Mouse (Mus musculus): ENCODE measurements around the gene Chrnb2. TPM values are rescaled to one million over a fixed set of nuclear protein-coding genes. Genes with fewer than 3 reads are reported as not detected.

Chrnb2 gene
- total RNA-seq, 2 experiments from 2014 or later: 0.08 to 0.10 TPM

DNA sequence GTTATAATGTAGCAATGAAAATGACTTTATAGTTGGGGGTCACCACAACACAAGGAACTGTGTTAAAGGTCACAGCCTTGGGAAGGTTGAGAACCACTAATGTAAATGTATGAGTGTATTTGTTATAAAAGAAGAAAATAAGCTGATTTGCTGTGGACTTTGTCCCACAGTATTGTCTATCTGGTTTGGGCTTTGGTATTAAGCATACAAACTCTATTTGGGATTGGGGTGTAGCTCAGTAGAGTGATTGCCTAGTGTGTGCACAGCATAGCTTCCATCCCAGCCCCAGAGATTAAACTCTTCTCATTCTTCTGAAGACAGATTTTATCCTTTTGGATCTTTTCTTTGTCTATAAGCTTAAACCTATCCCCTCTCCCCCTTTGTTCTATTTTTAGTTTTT is 42.4 kb downstream of the Chrnb2 start:
- intact Hi-C loops (cut with DNase I): no loop called here
- no peak for DNase-seq

DNA sequence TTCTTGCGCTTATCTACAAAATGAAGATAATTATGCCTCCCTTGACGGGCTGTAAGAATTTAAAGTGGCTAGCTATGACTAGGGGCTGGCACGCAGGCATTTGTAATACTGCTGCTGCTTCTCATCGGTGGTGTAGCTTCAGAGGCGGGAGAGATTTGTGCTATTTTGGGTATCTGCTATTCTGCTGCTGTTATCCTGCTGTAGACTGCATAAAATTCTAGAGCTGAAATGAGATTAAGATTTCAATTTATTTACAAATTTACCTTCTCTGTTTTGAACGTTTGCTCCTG is 48.5 kb downstream of the Chrnb2 start:
- intact Hi-C loops (cut with DNase I): no loop called here
- DNase-seq: no peak

DNA sequence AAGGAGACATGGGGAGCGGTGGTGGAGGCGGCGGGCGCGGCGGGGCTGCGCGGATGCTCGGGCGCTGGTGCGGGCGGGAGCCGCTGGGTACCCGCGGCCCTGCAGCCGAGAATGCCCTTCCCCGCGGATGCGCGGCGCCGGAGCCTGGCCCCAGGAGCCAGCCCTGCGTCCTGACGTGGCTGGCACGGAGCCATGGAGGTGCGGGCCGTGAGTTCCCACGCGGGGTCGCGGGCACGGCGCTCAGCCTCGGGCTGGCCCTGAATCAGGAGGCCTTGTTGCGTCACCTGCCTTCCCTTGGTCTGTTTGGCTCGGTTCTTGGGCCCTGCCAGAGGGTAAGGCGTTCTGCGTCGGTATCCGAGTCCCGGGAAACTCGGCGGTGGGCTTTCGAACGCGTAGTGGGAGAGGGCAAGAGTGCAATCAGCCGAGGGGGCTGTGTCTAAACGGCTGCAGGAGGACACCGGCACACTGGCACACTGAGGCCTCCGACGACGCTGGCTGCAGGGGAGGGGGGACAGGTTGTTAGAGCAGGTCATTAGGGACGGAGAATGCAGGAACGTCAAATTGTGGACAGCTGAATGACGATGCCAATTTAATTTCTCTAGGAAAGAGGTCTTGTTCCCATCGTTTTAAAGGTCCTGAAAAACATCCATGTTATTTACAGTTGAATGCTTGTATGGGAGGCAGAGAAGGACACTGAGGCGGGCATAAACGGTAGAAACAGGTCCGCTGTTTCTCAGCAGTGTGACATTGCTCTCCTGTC is 49.0 kb downstream of the Chrnb2 start:
- intact Hi-C loops (cut with DNase I): no loop called here
- DNase-seq: peak; percentile 9 to 47

DNA sequence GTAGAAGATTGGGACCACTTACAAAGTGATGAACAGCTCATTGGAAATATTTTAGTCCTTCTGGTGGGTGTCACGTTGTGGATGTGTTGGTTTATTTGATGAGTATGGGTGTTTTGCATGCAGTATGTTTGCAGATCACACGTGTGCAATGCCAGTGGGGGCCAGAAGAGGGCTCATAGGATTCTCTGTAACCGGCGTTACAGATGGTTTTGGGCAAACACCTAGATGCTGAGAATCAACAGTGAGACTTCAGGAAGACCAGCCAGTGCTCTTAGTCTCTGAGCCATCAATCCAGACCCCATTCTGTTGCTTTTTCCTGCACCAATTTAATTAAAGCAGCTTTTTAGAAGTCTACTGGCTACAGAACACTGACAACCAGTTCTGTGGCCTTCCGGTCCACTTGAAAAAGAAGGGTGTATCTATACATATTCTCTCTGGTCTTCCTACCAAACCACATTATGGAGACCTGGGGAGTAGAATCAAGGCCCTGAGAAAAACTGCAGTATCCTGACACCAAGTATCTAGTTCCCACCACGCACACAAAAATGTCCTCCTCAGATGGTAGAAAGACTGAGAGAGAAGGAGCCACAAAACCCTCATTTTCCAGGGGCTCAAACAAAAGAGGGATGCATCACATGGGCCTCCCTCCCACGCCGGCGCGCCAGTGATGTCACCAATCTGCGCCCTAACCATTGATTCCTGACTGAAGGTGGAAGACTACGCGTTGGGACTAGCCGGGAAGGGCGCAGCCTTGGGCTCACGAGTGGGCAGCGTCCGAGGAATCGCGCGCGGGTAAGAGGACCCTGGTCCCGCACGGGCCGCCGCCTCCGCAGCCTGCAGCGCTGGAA is 49.8 kb downstream of the Chrnb2 start, which contains the start of gene Adar:
TSS of gene Adar (plus strand) at position 664 of the 848 bp plus-strand sequence.
- DNase-seq: peak; percentile 23 to 26
- intact Hi-C loops (cut with DNase I): loop anchor here (5.0 kb wide), 1 partner anchor 58 kb away; the partner anchor contains the start of gene Ube2q1

DNA sequence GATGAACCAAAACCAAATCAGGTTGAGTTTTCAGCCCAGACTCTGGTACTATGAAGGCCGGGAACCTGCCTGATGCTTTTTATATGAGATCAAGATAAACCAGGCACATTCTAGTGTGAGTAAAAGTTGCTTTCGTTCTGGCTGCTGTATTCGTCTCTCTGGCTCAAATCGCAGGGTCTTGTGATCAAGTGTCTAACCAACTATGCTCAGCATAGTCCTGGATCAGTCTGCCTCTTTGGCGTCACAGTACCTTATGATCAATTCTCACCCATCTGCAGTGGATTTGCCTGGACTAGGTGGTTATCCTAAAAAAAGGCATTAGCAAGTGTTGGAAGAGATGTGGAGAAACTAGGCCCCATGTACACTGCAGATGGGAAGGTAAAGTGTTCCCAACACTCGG is 60.4 kb downstream of the Chrnb2 start:
- no peak for DNase-seq
- intact Hi-C loops (cut with DNase I): no loop called here

DNA sequence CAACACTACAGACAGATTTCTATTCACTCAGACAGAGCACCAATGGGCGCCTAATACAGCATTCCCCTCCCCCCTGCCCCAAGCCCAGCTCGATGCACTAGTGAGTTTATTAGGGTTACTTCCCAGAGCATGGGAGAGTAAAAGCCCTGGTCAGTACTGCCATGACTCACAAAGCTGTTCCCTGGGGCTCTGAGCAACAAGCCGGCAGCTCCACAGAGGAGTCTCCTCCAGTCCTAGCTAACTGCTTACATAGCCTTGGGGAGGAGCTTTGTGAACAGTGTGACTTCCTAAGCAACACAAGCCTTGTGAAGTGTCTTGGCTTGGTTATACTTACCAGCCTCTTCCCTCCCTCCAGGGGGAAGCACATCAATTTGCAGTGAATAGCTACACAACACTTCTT is 60.8 kb downstream of the Chrnb2 start:
- no peak for DNase-seq
- intact Hi-C loops (cut with DNase I): no loop called here

DNA sequence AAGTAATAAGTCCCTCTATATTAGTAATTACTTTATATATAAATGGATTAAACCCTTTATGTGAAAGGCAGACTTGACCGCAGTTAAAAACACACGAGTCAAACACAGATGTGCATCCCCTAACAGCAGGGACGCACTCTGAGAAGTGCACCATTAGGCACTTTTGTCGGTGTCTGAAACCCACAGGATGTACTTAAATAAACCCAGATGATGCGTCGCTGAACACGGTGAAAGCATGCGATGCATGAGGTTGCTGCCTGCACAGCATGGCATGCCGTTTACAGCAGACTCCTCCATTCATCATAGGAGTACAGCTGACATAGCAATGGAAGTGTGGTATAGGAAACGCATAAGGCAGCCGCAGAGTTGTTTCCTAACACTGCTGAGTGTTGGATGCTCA is 64.0 kb downstream of the Chrnb2 start:
- DNase-seq: no peak
- intact Hi-C loops (cut with DNase I): no loop called here

DNA sequence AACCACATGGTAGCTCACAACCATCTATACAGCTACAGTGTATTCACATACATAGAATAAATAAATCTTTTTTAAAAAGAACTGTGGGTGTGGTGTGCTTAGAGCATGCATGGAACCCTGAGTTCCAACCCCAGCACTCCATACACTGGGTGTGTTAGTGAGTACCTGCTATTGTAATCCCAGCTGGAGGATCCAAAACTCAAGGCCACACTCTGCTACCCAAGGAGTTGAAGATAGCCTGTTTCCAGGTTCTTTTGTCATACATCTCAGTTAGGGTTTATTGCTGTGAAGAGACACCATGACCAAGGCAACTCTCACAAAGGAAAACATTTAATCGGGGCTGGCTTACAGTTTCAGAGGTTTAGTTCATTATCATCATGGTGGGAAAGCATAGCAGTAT is 65.5 kb downstream of the Chrnb2 start:
- no peak for DNase-seq
- intact Hi-C loops (cut with DNase I): loop anchor here (10.0 kb wide), 1 partner anchor 334 kb away; the partner anchor contains the start of genes Dcst1 and Dcst2

Other genes starting within 250 kb of the Chrnb2 start
- gene Kcnn3, start 244.5 kb downstream of the Chrnb2 start, total RNA-seq (2021): 1 to 10 TPM; 1.6 to 2.0 TPM
- gene Adar, start 49.6 kb downstream of the Chrnb2 start, total RNA-seq (2021): 1 to 10 TPM; 3.2 to 3.3 TPM
- 10 to 100 TPM; 12.5 to 13.7 TPM for gene Ube2q1, start 9.0 kb upstream of the Chrnb2 start, total RNA-seq (2021)
- 1 to 10 TPM; 3.7 to 4.6 TPM for gene She, start 66.7 kb upstream of the Chrnb2 start, total RNA-seq (2021)
- gene Il6ra, start 148.6 kb upstream of the Chrnb2 start, total RNA-seq (2021): 1 to 10 TPM; 4.4 to 4.8 TPM
- gene Atp8b2, start 198.9 kb upstream of the Chrnb2 start, total RNA-seq (2021): 10 to 100 TPM; 12.5 to 15.3 TPM
- gene Hax1, start 234.1 kb upstream of the Chrnb2 start, total RNA-seq (2021): 10 to 100 TPM; 41.9 to 49.5 TPM